Mouse (Mus musculus) cortical plate, adult 2 months (tissue): Measurements from ENCODE around the gene Igsf8.

Source experiments
- CTCF ChIP-seq: fragments of 200-500 bp; IDR thresholded peaks from 2 replicates; pipeline ENCODE4 v1.5.1; 2011; ENCODE audit warnings: mild to moderate bottlenecking, control low read depth, low read length; ENCODE audit not compliant: insufficient read depth; ENCODE audit errors: extremely low read depth
- POLR2A ChIP-seq: fragments of 200-500 bp; IDR thresholded peaks from 2 replicates; pipeline ENCODE4 v1.6.1; 2011; ENCODE audit warnings: mild to moderate bottlenecking, low read length, control low read depth; ENCODE audit not compliant: insufficient read depth; ENCODE audit errors: extremely low read depth

- no peak for TF ChIP-seq CTCF
- TF ChIP-seq POLR2A = no peak
Observed at GRCm38 (mm10) chr1:172273386-172273785, 11.9 kb downstream of the Igsf8 start.
